Mouse (Mus musculus) embryonic facial prominence, embryonic 13.5 days (tissue): ENCODE results near the gene Gabrg3. TPM values are rescaled to one million over a fixed set of nuclear protein-coding genes. Genes with fewer than 3 reads are reported as not detected.

Experiments used
- ATAC-seq: fragments of 200-750 bp; cut with Nextera tagmentation; 2 replicates; pipeline ENCODE4 v1.8.0; 2017; ENCODE audit warnings: low read depth; ENCODE audit not compliant: insufficient number of reproducible peaks, insufficient read depth, low FRiP score, low TSS enrichment
- H3K27ac ChIP-seq: fragments of 300-500 bp; sonication (generic); 2 replicates; pipeline ENCODE4 v1.5.1; 2015; ENCODE audit warnings: moderate library complexity, mild to moderate bottlenecking, inconsistent platforms
- H3K27me3 ChIP-seq: fragments of 300-500 bp; sonication (generic); 2 replicates; pipeline ENCODE4 v1.6.1; 2015; ENCODE audit warnings: mild to moderate bottlenecking, inconsistent platforms
- H3K36me3 ChIP-seq: fragments of 300-500 bp; sonication (generic); 2 replicates; pipeline ENCODE4 v1.6.1; 2015; ENCODE audit warnings: mild to moderate bottlenecking, inconsistent platforms
- H3K4me1 ChIP-seq: fragments of 300-500 bp; sonication (generic); 2 replicates; pipeline ENCODE4 v1.6.1; 2015; ENCODE audit warnings: inconsistent platforms
- H3K4me2 ChIP-seq: fragments of 300-500 bp; sonication (generic); 2 replicates; pipeline ENCODE4 v1.6.1; 2015; ENCODE audit warnings: moderate library complexity, mild to moderate bottlenecking, inconsistent platforms
- H3K4me3 ChIP-seq: fragments of 300-500 bp; sonication (generic); 2 replicates; pipeline ENCODE4 v1.5.1; 2015; ENCODE audit warnings: mild to moderate bottlenecking, inconsistent platforms
- H3K9ac ChIP-seq: fragments of 300-500 bp; sonication (generic); 2 replicates; pipeline ENCODE4 v1.6.1; 2015; ENCODE audit warnings: mild to moderate bottlenecking, inconsistent platforms
- H3K9me3 ChIP-seq: fragments of 300-500 bp; sonication (generic); 2 replicates; pipeline ENCODE4 v1.6.1; 2016; ENCODE audit warnings: inconsistent platforms
- WGBS: fragments of 180-500 bp; shearing (Covaris S2); methylation state at CpG from one replicate; pipeline ENCODE4 v1.1.7; 2015; ENCODE audit warnings: mixed read lengths; 5-methylcytosine and 5-hydroxymethylcytosine counted together
- polyA plus RNA-seq: library from polyadenylated mRNA; unstranded; fragments of >200 nt; fragmentation: Nextera tagmentation; extraction: Ambion mirVana; gene quantifications from 2 replicates; pipeline ENCODE4 v1.2.1, GENCODE M21; 2015

Gabrg3 gene
- polyA plus RNA-seq, 1 experiment from 2014 or later = 1.5 TPM

GRCm38 (mm10) chr7:57312018-57312417, 75.0 kb downstream of the Gabrg3 start:
- H3K4me1 ChIP-seq = no peaks in the 10 kb centered on the region
- no peaks in the 10 kb centered on the region for H3K36me3 ChIP-seq
- H3K9me3 ChIP-seq = no peaks in the 10 kb centered on the region
- 83% methylated on average over 2 of the region's 2 CpGs for WGBS
- H3K4me2 ChIP-seq = no peak overlapping the region
- no peak overlapping the region for H3K27ac ChIP-seq
- no peak overlapping the region for H3K4me3 ChIP-seq
- no peak for ATAC-seq
- no peak overlapping the region for H3K9ac ChIP-seq
- H3K27me3 ChIP-seq = no peaks in the 10 kb centered on the region

DNA sequence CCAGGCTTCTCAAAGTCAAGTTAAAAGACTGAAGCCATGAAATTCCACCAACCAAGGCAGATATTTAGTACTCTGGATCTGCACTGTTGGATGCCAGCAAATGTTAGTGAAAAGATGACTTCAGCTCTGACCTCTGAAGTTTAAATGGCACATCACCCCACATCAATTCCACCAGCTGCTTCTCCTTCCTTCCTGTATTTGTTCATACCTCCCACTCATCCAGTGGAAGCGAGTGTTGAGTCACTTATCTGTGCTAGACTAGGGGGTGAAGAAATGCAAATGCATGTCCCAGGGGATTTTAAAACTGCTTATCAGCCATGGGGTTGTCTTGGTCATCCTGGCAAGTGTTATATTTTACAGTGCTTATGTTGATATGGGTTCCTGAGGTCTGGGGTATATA, 79.7 kb downstream of the Gabrg3 start:
- H3K4me3 ChIP-seq = no peak overlapping the region
- no peak overlapping the region for H3K9ac ChIP-seq
- H3K27me3 ChIP-seq = no peaks in the 10 kb centered on the region
- H3K9me3 ChIP-seq = no peaks in the 10 kb centered on the region
- H3K4me2 ChIP-seq = no peak overlapping the region
- H3K4me1 ChIP-seq = no peaks in the 10 kb centered on the region
- 65% methylated on average over 1 of the region's 1 CpGs for WGBS
- ATAC-seq = no peak
- no peaks in the 10 kb centered on the region for H3K36me3 ChIP-seq
- no peak overlapping the region for H3K27ac ChIP-seq

GRCm38 (mm10) chr7:57296639-57297038, 90.3 kb downstream of the Gabrg3 start:
- Histone ChIP-seq H3K9me3 (no peaks in the 10 kb centered on the region), H3K4me3 (no peak overlapping the region), H3K4me1 (no peaks in the 10 kb centered on the region), H3K9ac (no peak overlapping the region), H3K27ac (no peak overlapping the region), H3K4me2 (no peak overlapping the region), H3K36me3 (no peaks in the 10 kb centered on the region), H3K27me3 (no peaks in the 10 kb centered on the region)
- WGBS = 82% methylated on average over 3 of the region's 3 CpGs
- ATAC-seq = no peak

DNA sequence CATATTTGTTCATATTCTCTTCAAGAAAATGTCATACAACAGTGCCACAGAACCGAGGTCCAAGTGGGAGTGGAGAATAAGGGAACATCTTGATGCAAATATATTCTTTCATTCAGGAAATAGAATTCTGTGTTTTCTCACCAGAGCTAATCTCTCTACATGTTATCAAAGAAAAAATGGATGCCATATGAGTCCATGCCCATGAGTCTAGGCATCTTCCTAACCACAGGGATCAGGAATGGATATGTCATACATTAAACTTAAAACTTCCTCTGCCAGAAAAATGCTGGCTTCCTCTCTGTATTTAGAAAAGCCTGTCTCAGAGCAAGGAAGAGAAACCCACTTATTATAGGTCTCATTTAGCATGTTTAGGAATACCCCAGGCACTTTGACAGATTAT, 92.9 kb downstream of the Gabrg3 start:
- H3K36me3 ChIP-seq = no peaks in the 10 kb centered on the region
- no peak for ATAC-seq
- H3K27me3 ChIP-seq = no peaks in the 10 kb centered on the region
- 69% methylated on average over 1 of the region's 1 CpGs for WGBS
- no peak overlapping the region for H3K9ac ChIP-seq
- H3K27ac ChIP-seq = no peak overlapping the region
- no peaks in the 10 kb centered on the region for H3K4me1 ChIP-seq
- H3K4me3 ChIP-seq = no peak overlapping the region
- no peaks in the 10 kb centered on the region for H3K9me3 ChIP-seq
- no peak overlapping the region for H3K4me2 ChIP-seq

- no peak overlapping the region for H3K27ac ChIP-seq
- H3K4me1 ChIP-seq = no peaks in the 10 kb centered on the region
- 87% methylated on average over 6 of the region's 6 CpGs for WGBS
- no peak for ATAC-seq
- no peak overlapping the region for H3K4me2 ChIP-seq
- H3K36me3 ChIP-seq = no peaks in the 10 kb centered on the region
- H3K9ac ChIP-seq = no peak overlapping the region
- no peaks in the 10 kb centered on the region for H3K9me3 ChIP-seq
- H3K4me3 ChIP-seq = no peak overlapping the region
- H3K27me3 ChIP-seq = no peaks in the 10 kb centered on the region
Measured at GRCm38 (mm10) chr7:57293564-57293963, 93.4 kb downstream of the Gabrg3 start.

- no peaks in the 10 kb centered on the region for H3K9me3 ChIP-seq
- H3K4me2 ChIP-seq = no peak overlapping the region
- H3K4me3 ChIP-seq = no peak overlapping the region
- no peak overlapping the region for H3K9ac ChIP-seq
- no peaks in the 10 kb centered on the region for H3K36me3 ChIP-seq
- no peak for ATAC-seq
- H3K27me3 ChIP-seq = no peaks in the 10 kb centered on the region
- WGBS = 79% methylated on average over 6 of the region's 6 CpGs
- H3K4me1 ChIP-seq = no peaks in the 10 kb centered on the region
- H3K27ac ChIP-seq = no peak overlapping the region
Measured at GRCm38 (mm10) chr7:57283186-57283585, 103.8 kb downstream of the Gabrg3 start.

DNA sequence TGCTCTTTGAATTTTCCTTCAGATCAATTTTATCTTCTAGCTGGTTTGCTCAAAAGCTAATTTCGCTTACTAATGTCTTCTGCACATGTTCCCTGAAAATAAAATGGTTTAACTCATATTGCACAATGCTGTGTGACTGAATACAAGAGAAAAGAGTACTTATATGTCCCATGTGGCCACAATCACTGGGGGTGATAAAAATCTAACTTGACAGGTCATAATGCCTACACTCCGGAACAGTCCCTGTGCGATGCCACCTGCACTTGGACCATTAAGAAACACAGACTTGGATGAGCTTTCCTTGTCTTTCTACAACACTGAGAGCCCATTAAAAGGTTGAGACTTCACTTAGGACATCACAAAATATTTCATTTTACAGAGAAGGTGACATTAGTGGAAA, 108.1 kb downstream of the Gabrg3 start:
- H3K9ac ChIP-seq = no peak overlapping the region
- no peak for ATAC-seq
- H3K4me1 ChIP-seq = no peaks in the 10 kb centered on the region
- H3K36me3 ChIP-seq = no peaks in the 10 kb centered on the region
- H3K27me3 ChIP-seq = no peaks in the 10 kb centered on the region
- WGBS = 80% methylated on average over 3 of the region's 3 CpGs
- H3K9me3 ChIP-seq = no peaks in the 10 kb centered on the region
- no peak overlapping the region for H3K4me2 ChIP-seq
- H3K4me3 ChIP-seq = no peak overlapping the region
- no peak overlapping the region for H3K27ac ChIP-seq

DNA sequence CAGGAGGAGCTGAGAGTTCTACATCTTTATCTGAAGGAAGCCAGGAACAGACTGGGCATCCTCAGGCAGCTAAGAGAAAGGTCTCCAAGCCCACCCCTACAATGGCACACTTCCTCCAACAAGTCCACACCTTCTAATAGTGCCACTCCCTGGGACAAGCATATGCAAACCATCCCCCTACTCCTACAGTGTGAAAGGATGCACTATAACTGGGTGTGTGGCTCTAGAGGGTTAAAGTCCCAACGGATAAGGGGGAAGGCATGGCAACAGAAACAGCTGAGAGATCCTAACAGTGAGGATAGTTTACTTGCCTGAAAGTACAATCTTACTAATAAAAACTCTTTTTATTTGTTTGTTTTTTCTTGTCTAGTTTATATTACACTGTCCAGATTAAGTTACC, 126.8 kb downstream of the Gabrg3 start:
- H3K9me3 ChIP-seq = no peaks in the 10 kb centered on the region
- no peak overlapping the region for H3K4me2 ChIP-seq
- no peak overlapping the region for H3K27ac ChIP-seq
- no peaks in the 10 kb centered on the region for H3K4me1 ChIP-seq
- no peaks in the 10 kb centered on the region for H3K36me3 ChIP-seq
- no peak overlapping the region for H3K4me3 ChIP-seq
- ATAC-seq = no peak
- no peaks in the 10 kb centered on the region for H3K27me3 ChIP-seq
- no peak overlapping the region for H3K9ac ChIP-seq
- 65% methylated on average over 1 of the region's 1 CpGs for WGBS

DNA sequence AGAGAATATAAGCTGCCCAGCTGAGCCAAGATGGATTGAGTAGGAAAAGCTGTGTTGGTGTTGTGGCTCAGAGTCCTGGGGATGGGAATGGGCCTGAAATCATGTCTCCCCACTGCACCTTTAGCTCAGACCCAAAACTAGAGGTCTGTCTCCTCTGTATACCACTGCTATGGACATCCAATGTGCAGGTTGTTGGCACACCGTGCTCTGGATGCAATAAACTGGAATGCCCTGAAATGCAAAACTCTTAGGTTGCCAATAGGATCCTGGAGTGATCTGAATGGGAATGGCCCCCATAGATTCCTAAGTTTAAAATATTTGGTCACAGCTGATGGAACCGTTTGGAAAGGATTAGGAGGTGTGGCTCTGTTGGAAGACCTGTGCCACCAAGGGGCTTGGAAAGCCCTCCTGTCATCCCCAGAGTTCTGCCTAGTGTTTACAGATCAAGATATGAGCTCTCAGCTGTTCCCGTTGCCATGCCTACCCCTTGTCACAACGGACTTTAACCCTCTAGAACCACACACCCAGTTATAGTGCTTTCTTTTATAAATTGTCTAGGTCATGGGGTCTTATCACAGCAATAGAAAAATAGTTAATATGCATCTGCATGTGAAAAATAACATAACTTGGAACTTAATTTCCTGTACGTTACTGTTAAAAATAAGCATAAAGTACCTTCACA, 128.0 kb downstream of the Gabrg3 start:
- Histone ChIP-seq H3K9ac (no peak overlapping the region), H3K4me1 (no peaks in the 10 kb centered on the region), H3K9me3 (no peaks in the 10 kb centered on the region), H3K27me3 (no peaks in the 10 kb centered on the region), H3K4me3 (no peak overlapping the region), H3K36me3 (no peaks in the 10 kb centered on the region), H3K27ac (no peak overlapping the region), H3K4me2 (no peak overlapping the region)
- WGBS = 78% methylated on average over 5 of the region's 5 CpGs
- ATAC-seq = no peak

- 78% methylated on average over 4 of the region's 4 CpGs for WGBS
- Histone ChIP-seq H3K27me3 (no peaks in the 10 kb centered on the region), H3K4me3 (no peak overlapping the region), H3K4me2 (no peak overlapping the region), H3K4me1 (no peaks in the 10 kb centered on the region), H3K9ac (no peak overlapping the region), H3K9me3 (no peaks in the 10 kb centered on the region), H3K27ac (no peak overlapping the region), H3K36me3 (no peaks in the 10 kb centered on the region)
- no peak for ATAC-seq
Measured at GRCm38 (mm10) chr7:57243981-57244380, 143.0 kb downstream of the Gabrg3 start.

- Histone ChIP-seq H3K36me3 (no peaks in the 10 kb centered on the region), H3K4me2 (no peak overlapping the region), H3K27me3 (no peaks in the 10 kb centered on the region), H3K4me3 (no peak overlapping the region), H3K9me3 (no peaks in the 10 kb centered on the region), H3K9ac (no peak overlapping the region), H3K27ac (no peak overlapping the region), H3K4me1 (no peaks in the 10 kb centered on the region)
- 82% methylated on average over 1 of the region's 1 CpGs for WGBS
- no peak for ATAC-seq
Measured at GRCm38 (mm10) chr7:57214119-57214518, 172.9 kb downstream of the Gabrg3 start.

- no peaks in the 10 kb centered on the region for H3K27me3 ChIP-seq
- no peaks in the 10 kb centered on the region for H3K4me1 ChIP-seq
- 72% methylated on average over 1 of the region's 1 CpGs for WGBS
- no peak overlapping the region for H3K4me2 ChIP-seq
- H3K36me3 ChIP-seq = no peaks in the 10 kb centered on the region
- no peak overlapping the region for H3K9ac ChIP-seq
- ATAC-seq = no peak
- no peaks in the 10 kb centered on the region for H3K9me3 ChIP-seq
- no peak overlapping the region for H3K4me3 ChIP-seq
- no peak overlapping the region for H3K27ac ChIP-seq
Measured at GRCm38 (mm10) chr7:57186015-57186414, 201.0 kb downstream of the Gabrg3 start.
